Mouse (Mus musculus) neural tube, embryonic 14.5 days (tissue): ENCODE measurements around the gene Timm10. TPM values are rescaled to one million over a fixed set of nuclear protein-coding genes. Genes with fewer than 3 reads are reported as not detected.
"Not testable (repeated sequence)": the region's sequence is repeated elsewhere in the genome, so short reads cannot be mapped to it uniquely, and the experiment has no call there.

ENCODE experiments used
- ATAC-seq: fragments of 200-750 bp; cut with Nextera tagmentation; 2 replicates; pipeline ENCODE4 v1.8.0; 2017; ENCODE audit warnings: low read depth, mild to moderate bottlenecking, moderate TSS enrichment, moderate library complexity
- H3K27ac ChIP-seq: fragments of 300-500 bp; sonication (generic); 2 replicates; pipeline ENCODE4 v1.5.1; 2014; ENCODE audit warnings: low read depth, mild to moderate bottlenecking, control low read depth, low read length, moderate library complexity, mixed read lengths
- H3K27me3 ChIP-seq: fragments of 300-500 bp; sonication (generic); 2 replicates; pipeline ENCODE4 v1.6.1; 2014; ENCODE audit warnings: low read length; ENCODE audit not compliant: control insufficient read depth, insufficient read depth
- H3K36me3 ChIP-seq: fragments of 300-500 bp; sonication (generic); 2 replicates; pipeline ENCODE4 v1.6.1; 2014; ENCODE audit warnings: low read length, mixed read lengths; ENCODE audit not compliant: control insufficient read depth, insufficient read depth
- H3K4me1 ChIP-seq: fragments of 300-500 bp; sonication (generic); 2 replicates; pipeline ENCODE4 v1.6.1; 2014; ENCODE audit warnings: low read length; ENCODE audit not compliant: control insufficient read depth, insufficient read depth
- H3K4me2 ChIP-seq: fragments of 300-500 bp; sonication (generic); 2 replicates; pipeline ENCODE4 v1.6.1; 2014; ENCODE audit warnings: mild to moderate bottlenecking, low read depth, low read length, control low read depth
- H3K4me3 ChIP-seq: fragments of 300-500 bp; sonication (generic); 2 replicates; pipeline ENCODE4 v1.5.1; 2014; ENCODE audit warnings: low read depth, low read length, control low read depth, mixed read lengths
- H3K9ac ChIP-seq: fragments of 300-500 bp; sonication (generic); replicated peaks from 2 replicates; pipeline ENCODE4 v1.6.1; 2014; ENCODE audit warnings: low read depth, mild to moderate bottlenecking, control low read depth, low read length, mixed read lengths
- H3K9me3 ChIP-seq: fragments of 300-500 bp; sonication (generic); 2 replicates; pipeline ENCODE4 v1.6.1; 2016; ENCODE audit warnings: low read length; ENCODE audit not compliant: control insufficient read depth
- WGBS: fragments of 180-500 bp; shearing (Covaris S2); extraction: QIAGEN DNeasy Blood & Tissue Kit; methylation state at CpG from one replicate; pipeline ENCODE4 v1.1.7; 2014; 5-methylcytosine and 5-hydroxymethylcytosine counted together
- polyA plus RNA-seq: library from polyadenylated mRNA; unstranded; fragments of >200 nt; fragmentation: Nextera tagmentation; extraction: Ambion mirVana; gene quantifications from 2 replicates; pipeline ENCODE4 v1.2.1, GENCODE M21; 2014

Timm10 gene
- polyA plus RNA-seq, 1 experiment from 2014 or later = 89.4 TPM

DNA sequence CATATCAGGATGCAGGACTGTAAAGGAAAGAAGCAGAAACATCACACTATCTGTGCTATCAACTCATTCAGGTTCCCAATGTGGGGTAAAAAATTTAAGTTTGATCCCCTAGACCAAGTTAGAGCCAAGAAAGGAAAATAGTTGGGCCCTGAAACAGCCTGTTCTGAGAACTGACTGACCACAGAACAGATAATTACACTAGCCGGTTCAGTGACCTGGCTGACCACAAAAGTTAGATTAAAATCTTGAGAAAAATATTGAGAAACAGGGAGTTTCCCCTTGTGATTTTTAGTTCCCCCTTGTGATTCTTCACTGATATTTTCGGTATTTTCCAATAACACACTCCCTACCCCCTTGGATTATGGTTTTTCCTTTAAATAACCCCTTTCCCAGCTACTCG lies 32.9 kb upstream of the Timm10 start:
- Histone ChIP-seq H3K9ac (no peak overlapping the region), H3K27ac (no peak overlapping the region), H3K27me3 (no peaks in the 10 kb centered on the region), H3K4me2 (no peak overlapping the region), H3K36me3 (no peaks in the 10 kb centered on the region), H3K4me3 (no peak overlapping the region), H3K9me3 (no peaks in the 10 kb centered on the region), H3K4me1 (no peaks in the 10 kb centered on the region)
- no peak for ATAC-seq
- 87% methylated on average over 3 of the region's 3 CpGs for WGBS

DNA sequence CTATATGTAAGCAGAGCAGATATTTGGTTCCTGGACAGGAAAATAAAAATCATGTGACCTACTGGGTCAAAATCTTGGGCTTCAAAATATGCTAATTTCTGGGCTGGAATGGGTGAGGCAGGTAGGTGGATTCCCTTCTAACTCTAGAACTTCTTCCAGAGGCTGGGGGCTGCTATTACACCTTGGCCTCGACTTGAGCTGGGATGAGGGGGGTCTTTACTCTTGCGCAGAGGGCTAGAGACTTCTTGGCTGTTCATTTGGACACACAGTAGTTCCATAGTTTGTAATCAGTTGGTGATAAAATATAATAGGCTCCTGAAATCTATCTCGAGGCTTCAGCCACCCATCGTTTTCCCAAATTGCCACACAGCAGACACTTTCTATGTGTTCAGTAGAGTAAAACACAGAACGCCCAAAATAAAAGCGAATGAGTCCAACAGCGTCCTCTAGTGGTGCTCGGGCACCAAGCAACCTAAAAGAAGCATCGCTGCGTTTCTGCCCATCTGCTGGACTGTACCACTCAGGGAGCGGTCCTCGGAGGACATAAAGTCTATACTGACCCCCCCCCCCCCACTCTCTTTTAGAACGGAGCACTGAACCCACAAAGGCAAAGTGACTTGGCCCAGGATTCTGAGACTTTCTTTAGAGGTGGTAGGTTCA lies 28.8 kb upstream of the Timm10 start:
- Histone ChIP-seq H3K4me2 (peak overlapping the region; percentile 92), H3K27ac (no peak overlapping the region), H3K4me1 (no peaks in the 10 kb centered on the region), H3K36me3 (no peaks in the 10 kb centered on the region), H3K9me3 (no peaks in the 10 kb centered on the region), H3K9ac (peak overlapping the region; percentile 58), H3K27me3 (no peaks in the 10 kb centered on the region), H3K4me3 (peak overlapping the region; percentile 52)
- 10% methylated on average over 13 of the region's 13 CpGs for WGBS
- ATAC-seq = peak; percentile 66

DNA sequence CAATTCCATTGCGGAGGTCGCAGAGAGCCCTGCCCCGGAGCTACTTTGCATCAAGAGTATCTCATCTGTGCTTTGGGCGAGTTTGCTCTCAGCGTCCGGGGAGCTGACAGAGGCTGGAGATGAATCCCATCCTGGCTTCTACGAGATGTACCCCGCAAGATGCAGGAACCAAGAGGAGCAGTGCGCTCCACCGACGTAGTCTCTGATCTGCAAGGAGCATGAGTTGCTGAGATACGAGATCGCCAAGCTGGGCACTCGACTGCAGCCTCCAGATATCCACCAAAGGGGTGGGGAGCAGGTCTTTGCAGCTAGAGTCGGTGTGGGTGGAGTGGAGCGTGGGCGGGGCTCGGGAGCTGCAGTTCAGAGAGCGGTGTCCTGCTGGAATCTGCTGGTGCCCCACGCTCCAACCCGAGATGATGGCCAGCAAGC lies 28.3 kb upstream of the Timm10 start, which contains the start of gene Ube2l6:
TSS of gene Ube2l6 (plus strand) at position 336 of the 429 bp plus-strand sequence.
- H3K9ac ChIP-seq = peak within 1 kb of the TSS; percentile 58
- H3K4me2 ChIP-seq = peak within 1 kb of the TSS; percentile 92
- 0% methylated on average over 21 of the region's 21 CpGs for WGBS
- H3K27me3 ChIP-seq = no peaks in the 10 kb centered on the region
- peak; percentile 82 for ATAC-seq
- no peaks in the 10 kb centered on the region for H3K36me3 ChIP-seq
- no peak within 1 kb of the TSS for H3K27ac ChIP-seq
- peak within 1 kb of the TSS; percentile 52 for H3K4me3 ChIP-seq
- no peaks in the 10 kb centered on the region for H3K9me3 ChIP-seq
- no peaks in the 10 kb centered on the region for H3K4me1 ChIP-seq

- ATAC-seq = peak; percentile 75
- no peaks in the 10 kb centered on the region for H3K27me3 ChIP-seq
- H3K9ac ChIP-seq = no peak overlapping the region
- H3K36me3 ChIP-seq = no peaks in the 10 kb centered on the region
- H3K4me2 ChIP-seq = peak overlapping the region; percentile 92
- peak overlapping the region; percentile 52 for H3K4me3 ChIP-seq
- no peaks in the 10 kb centered on the region for H3K4me1 ChIP-seq
- no peaks in the 10 kb centered on the region for H3K9me3 ChIP-seq
- under 1% methylated on average over 16 of the region's 16 CpGs for WGBS
- no peak overlapping the region for H3K27ac ChIP-seq
Observed at GRCm38 (mm10) chr2:84799041-84799561, 27.7 kb upstream of the Timm10 start.

DNA sequence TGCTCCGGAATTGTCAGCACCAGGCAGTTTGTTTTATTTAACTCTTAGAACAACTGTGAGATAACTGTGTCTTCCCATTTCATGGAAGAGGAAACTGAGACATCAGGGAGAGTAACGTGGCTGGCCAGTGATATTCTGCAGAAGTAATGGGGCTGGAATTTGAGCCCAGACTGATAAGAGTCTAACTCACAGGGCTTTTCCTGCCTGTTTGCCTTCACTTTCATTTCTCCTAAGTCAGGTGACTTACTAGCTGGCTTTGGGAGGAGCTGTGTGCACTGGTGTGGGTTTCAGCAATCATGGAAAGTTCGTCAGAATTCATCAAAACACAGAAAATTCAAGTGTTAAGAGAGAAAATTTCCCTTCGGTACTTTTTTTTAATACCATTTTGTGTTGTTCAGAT lies 26.5 kb upstream of the Timm10 start:
- Histone ChIP-seq H3K9me3 (no peaks in the 10 kb centered on the region), H3K27me3 (no peaks in the 10 kb centered on the region), H3K4me2 (no peak overlapping the region), H3K36me3 (no peaks in the 10 kb centered on the region), H3K9ac (no peak overlapping the region), H3K4me3 (no peak overlapping the region), H3K4me1 (no peaks in the 10 kb centered on the region), H3K27ac (no peak overlapping the region)
- ATAC-seq = no peak
- 87% methylated on average over 4 of the region's 4 CpGs for WGBS

DNA sequence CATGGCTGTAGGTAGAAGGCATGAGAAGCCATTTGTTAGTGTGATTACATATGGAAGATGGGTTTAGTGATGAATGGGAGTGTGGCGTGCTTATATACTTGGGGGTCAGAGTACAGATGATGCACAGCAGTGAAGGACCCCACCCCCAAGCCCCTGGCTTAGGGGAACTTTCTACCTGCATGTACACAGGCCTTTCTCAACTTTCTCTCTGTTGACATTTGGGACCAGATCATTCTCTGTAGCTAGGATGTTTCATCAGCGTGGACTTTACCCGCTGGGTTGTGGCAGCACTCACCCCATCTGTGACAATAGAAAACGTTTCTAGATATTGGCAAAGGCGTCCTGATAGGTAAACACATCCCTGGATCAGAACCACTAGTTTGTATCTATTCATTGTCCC lies 25.6 kb upstream of the Timm10 start:
- not testable (repeated sequence) for H3K9me3 ChIP-seq, H3K4me1 ChIP-seq, H3K36me3 ChIP-seq, H3K27me3 ChIP-seq, H3K27ac ChIP-seq, H3K4me2 ChIP-seq, H3K4me3 ChIP-seq, ATAC-seq, H3K9ac ChIP-seq
- whole genome bisulfite sequencing = 78% methylated on average over 5 of the region's 5 CpGs

- Histone ChIP-seq H3K9ac (no peak overlapping the region), H3K27me3 (no peaks in the 10 kb centered on the region), H3K27ac (no peak overlapping the region), H3K36me3 (no peaks in the 10 kb centered on the region), H3K4me1 (no peaks in the 10 kb centered on the region), H3K4me3 (no peak overlapping the region), H3K4me2 (no peak overlapping the region), H3K9me3 (no peaks in the 10 kb centered on the region)
- no peak for ATAC-seq
- 89% methylated on average over 7 of the region's 7 CpGs for WGBS
Observed at GRCm38 (mm10) chr2:84803963-84804362, 22.8 kb upstream of the Timm10 start.

GRCm38 (mm10) chr2:84806546-84806945 lies 20.3 kb upstream of the Timm10 start:
- no peaks in the 10 kb centered on the region for H3K4me1 ChIP-seq
- H3K9me3 ChIP-seq = no peaks in the 10 kb centered on the region
- no peaks in the 10 kb centered on the region for H3K36me3 ChIP-seq
- H3K4me2 ChIP-seq = no peak overlapping the region
- no peak for ATAC-seq
- no peak overlapping the region for H3K4me3 ChIP-seq
- no peak overlapping the region for H3K9ac ChIP-seq
- H3K27me3 ChIP-seq = no peaks in the 10 kb centered on the region
- no peak overlapping the region for H3K27ac ChIP-seq
- 81% methylated on average over 5 of the region's 5 CpGs for WGBS

GRCm38 (mm10) chr2:84809330-84809729 lies 17.5 kb upstream of the Timm10 start:
- Histone ChIP-seq H3K4me2 (no peak overlapping the region), H3K4me1 (no peaks in the 10 kb centered on the region), H3K27ac (no peak overlapping the region), H3K9ac (no peak overlapping the region), H3K36me3 (no peaks in the 10 kb centered on the region), H3K27me3 (no peaks in the 10 kb centered on the region), H3K4me3 (no peak overlapping the region), H3K9me3 (no peaks in the 10 kb centered on the region)
- ATAC-seq = no peak
